Comparison of ENCODE assay signal across 10 mouse cellular contexts in genomic region chr4:149576061-149576460, GRCm38 (mm10).
"Had no signal": no experiment of that assay in that cellular context is flagged by ENCODE, and none has a peak within 500 bp of the region (broad histone marks: within the 10 kb centered on the region; RNA-seq: fewer than 3 reads in every experiment).

No protein-coding gene starts in this region.

- H3K4me2 ChIP-seq: limb, embryonic 13.5 days had no signal

- H3K27ac ChIP-seq: layer of hippocampus, adult 2 months; limb, embryonic 13.5 days; liver, embryonic 14.5 days; stomach, postnatal 0 days had no signal

- H3K36me3 ChIP-seq: limb, embryonic 13.5 days had no signal

- H3K4me3 ChIP-seq: layer of hippocampus, adult 2 months; limb, embryonic 13.5 days had no signal

- DNase-seq: kidney, adult 18-20 months; kidney, postnatal 10 days; kidney, postnatal 4 days; lung, adult 18-20 months; lung, postnatal 36 days; thymus, postnatal 4 days had no signal

- H3K9ac ChIP-seq: liver, embryonic 14.5 days had no signal

- H3K9me3 ChIP-seq: limb, embryonic 13.5 days had no signal
